Mouse (Mus musculus): ENCODE measurements around the gene Ovch2. TPM values are rescaled to one million over a fixed set of nuclear protein-coding genes. Genes with fewer than 3 reads are reported as not detected.

Ovch2 gene
- polyA plus RNA-seq, 1 experiment = not detected

DNA sequence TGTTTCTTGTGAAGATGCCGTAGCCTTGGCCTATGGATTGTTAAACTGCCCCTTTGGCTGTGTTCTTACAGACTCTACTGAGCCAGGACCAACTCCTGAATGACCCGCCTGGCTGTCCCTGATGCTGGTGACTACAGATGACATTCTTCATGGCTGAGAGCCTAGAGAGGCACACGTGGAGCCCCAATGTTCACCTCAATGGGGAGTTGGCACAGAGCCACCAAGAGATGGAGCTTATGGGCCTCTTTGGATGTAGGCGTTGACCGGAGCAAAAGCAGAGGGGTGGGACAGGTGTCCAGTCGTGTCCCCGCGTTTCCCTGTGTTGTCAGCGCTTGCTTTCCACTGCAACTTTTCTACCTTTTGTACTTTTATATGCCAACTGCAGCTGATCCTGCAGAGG is 53.5 kb downstream of the Ovch2 start:
- WGBS = 75% methylated on average over 9 of the region's 9 CpGs
- DNase-seq = no peak
- no peak overlapping the region for H3K4me3 ChIP-seq (replicated peaks; ENCODE audit: extremely low read depth, low read depth, low read length)
- TF ChIP-seq CTCF (IDR thresholded peaks at IDR 0.05; ENCODE audit: insufficient read depth, low read length) = no peak
- no peak for TF ChIP-seq POLR2A (IDR thresholded peaks at IDR 0.05; ENCODE audit: borderline replicate concordance, extremely low read depth, low read depth, low read length)
- no peaks in the 10 kb centered on the region for H3K4me1 ChIP-seq (ENCODE audit: control insufficient read depth, insufficient read depth, low read length)

DNA sequence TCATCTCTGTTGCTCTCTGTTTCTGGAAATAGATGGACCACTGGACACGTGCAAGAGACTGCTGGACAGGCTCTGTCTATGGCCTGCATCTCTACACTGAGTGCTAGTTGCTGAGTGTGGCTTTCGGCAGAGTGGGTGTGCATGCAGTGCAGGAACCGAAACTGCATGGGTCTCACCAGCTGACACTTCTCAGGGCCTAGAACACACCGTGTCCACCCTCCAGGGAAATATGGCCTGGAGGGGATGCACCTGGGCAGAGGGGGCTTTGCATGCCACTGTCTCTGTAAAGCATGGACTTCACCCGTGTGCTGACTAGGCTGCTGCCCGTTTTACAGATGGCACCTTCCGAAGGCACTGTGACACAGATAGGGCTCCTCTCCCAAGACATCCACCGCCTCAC is 55.0 kb downstream of the Ovch2 start:
- DNase-seq = no peak
- TF ChIP-seq POLR2A (IDR thresholded peaks at IDR 0.05; ENCODE audit: borderline replicate concordance, extremely low read depth, low read depth, low read length) (no peak), CTCF (IDR thresholded peaks at IDR 0.05; ENCODE audit: insufficient read depth, low read length) (no peak)
- Histone ChIP-seq H3K4me3 (replicated peaks; ENCODE audit: extremely low read depth, low read depth, low read length) (no peak overlapping the region), H3K4me1 (ENCODE audit: control insufficient read depth, insufficient read depth, low read length) (no peaks in the 10 kb centered on the region)
- WGBS = 85% methylated on average over 8 of the region's 8 CpGs

DNA sequence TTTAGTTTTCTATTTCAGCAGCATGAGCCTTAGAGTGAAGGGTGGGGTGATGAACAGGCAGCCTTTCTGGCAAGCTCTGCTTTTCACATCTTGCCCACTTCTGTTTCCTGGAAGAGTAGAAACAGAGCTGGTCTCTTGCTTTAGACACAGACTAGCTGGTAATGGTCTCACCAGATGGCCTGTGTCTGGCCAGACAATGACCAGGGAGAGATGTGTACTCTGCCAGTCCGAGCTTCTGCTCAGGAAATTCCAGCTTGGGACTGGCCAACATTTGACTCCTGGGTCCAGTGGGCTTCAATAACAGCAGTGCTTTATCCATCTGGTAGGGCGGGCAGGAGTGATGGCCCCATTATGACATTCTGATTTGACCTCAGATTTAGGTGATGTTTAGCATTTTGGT is 55.9 kb downstream of the Ovch2 start:
- no peak for TF ChIP-seq POLR2A (IDR thresholded peaks at IDR 0.05; ENCODE audit: borderline replicate concordance, extremely low read depth, low read depth, low read length)
- no peak for TF ChIP-seq CTCF (IDR thresholded peaks at IDR 0.05; ENCODE audit: insufficient read depth, low read length)
- 61% methylated on average over 2 of the region's 2 CpGs for WGBS
- no peak for DNase-seq
- Histone ChIP-seq H3K4me3 (replicated peaks; ENCODE audit: extremely low read depth, low read depth, low read length) (no peak overlapping the region), H3K4me1 (ENCODE audit: control insufficient read depth, insufficient read depth, low read length) (no peaks in the 10 kb centered on the region)

DNA sequence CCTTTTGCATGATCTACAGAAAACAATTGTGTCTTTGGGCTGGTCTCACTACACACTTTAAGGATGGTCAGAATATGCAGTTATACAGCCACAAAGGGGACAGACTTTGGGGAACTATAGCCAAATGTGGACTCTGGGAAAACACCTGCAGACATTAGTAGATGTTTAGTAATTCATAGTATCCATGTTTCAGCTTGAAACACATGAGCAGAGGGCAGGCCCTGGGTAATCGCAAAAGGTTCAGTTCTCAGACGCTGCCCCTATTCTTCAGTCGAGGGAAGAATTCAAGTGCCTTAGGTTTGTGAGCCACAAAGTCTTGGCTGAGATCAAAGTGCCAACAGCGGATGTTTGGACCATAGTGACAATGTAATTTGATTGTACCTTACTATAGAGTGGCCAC is 56.6 kb downstream of the Ovch2 start:
- Histone ChIP-seq H3K4me3 (replicated peaks; ENCODE audit: extremely low read depth, low read depth, low read length) (no peak overlapping the region), H3K4me1 (ENCODE audit: control insufficient read depth, insufficient read depth, low read length) (no peaks in the 10 kb centered on the region)
- DNase-seq = no peak
- TF ChIP-seq CTCF (IDR thresholded peaks at IDR 0.05; ENCODE audit: insufficient read depth, low read length) (no peak), POLR2A (IDR thresholded peaks at IDR 0.05; ENCODE audit: borderline replicate concordance, extremely low read depth, low read depth, low read length) (no peak)
- WGBS = 78% methylated on average over 4 of the region's 4 CpGs

DNA sequence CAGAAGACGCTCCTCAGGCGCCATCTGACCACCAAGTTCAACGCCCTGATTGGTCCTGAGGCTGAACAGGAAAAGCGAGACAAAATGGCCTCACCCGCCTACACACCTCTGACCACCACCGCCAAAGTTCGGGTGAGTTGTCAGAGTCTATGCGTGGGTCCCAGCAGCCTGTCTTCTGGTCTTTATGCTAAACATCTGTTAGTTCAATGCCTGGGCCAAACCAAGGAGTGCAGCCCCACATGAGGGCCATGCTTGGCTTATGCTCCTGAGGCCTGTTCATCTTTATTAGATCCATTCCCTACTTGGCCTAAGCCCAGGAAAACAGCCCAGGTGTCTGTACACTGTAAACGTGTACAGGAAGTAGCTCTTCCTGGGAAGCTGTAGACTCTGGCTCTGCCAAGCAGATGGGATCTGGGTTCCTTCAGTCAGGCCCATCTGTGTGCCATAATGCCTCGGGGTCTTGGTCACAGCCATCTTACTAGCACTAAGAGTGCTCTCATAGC is 58.0 kb downstream of the Ovch2 start:
- TF ChIP-seq POLR2A (IDR thresholded peaks at IDR 0.05; ENCODE audit: borderline replicate concordance, extremely low read depth, low read depth, low read length) = no peak
- TF ChIP-seq CTCF (IDR thresholded peaks at IDR 0.05; ENCODE audit: insufficient read depth, low read length) = no peak
- 82% methylated on average over 10 of the region's 10 CpGs for WGBS
- no peak for DNase-seq
- Histone ChIP-seq H3K4me3 (replicated peaks; ENCODE audit: extremely low read depth, low read depth, low read length) (no peak overlapping the region), H3K4me1 (ENCODE audit: control insufficient read depth, insufficient read depth, low read length) (no peaks in the 10 kb centered on the region)

DNA sequence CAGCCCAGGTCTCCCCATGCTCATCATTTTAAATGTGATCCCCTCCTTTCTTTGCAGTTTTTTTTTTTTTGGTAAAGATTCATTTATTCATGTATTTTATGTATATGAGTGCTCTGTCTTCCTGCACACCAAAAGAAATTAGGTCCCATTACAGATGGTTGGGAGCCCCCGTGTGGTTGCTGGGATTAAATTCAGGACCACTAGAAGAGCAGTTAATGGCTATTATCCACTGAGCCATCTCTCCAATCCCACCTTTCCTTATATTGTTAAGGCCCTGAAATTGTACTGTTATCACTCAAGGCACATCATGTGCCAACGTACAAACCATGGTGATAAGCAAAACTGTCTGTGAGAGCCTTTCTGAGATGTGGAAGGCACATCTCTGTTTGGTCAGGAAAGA is 62.3 kb downstream of the Ovch2 start:
- TF ChIP-seq CTCF (IDR thresholded peaks at IDR 0.05; ENCODE audit: insufficient read depth, low read length) (no peak), POLR2A (IDR thresholded peaks at IDR 0.05; ENCODE audit: borderline replicate concordance, extremely low read depth, low read depth, low read length) (no peak)
- Histone ChIP-seq H3K4me1 (ENCODE audit: control insufficient read depth, insufficient read depth, low read length) (no peaks in the 10 kb centered on the region), H3K4me3 (replicated peaks; ENCODE audit: extremely low read depth, low read depth, low read length) (no peak overlapping the region)
- WGBS = 37% methylated on average over 2 of the region's 2 CpGs
- no peak for DNase-seq

DNA sequence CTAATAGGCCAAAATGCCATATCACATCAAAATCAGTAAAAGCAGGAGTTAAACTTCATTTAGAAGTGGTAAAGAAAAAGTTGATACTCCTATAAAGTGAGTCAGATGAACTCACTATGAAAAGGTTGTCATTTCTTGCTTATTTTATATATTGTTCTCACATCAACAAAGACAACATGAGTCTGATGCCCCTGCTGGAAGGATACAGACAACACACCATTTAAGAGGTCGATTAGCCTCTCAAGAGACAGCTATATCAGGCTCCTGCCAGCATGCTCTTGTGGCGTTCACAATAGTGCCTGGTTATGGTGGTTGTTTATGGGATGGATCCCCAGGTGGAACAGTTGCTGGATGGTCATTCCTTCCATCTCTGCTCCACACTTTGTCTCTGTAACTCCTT is 67.8 kb downstream of the Ovch2 start:
- no peak overlapping the region for H3K4me3 ChIP-seq (replicated peaks; ENCODE audit: extremely low read depth, low read depth, low read length)
- 60% methylated on average over 2 of the region's 2 CpGs for WGBS
- DNase-seq = no peak
- H3K4me1 ChIP-seq (ENCODE audit: control insufficient read depth, insufficient read depth, low read length) = no peaks in the 10 kb centered on the region
- TF ChIP-seq POLR2A (IDR thresholded peaks at IDR 0.05; ENCODE audit: borderline replicate concordance, extremely low read depth, low read depth, low read length) (no peak), CTCF (IDR thresholded peaks at IDR 0.05; ENCODE audit: insufficient read depth, low read length) (no peak)

Other genes with a start within 250 kb of the Ovch2 start
- gene Olfml1, start 233.8 kb downstream of the Ovch2 start, polyA plus RNA-seq (2012; rRNA removed) = 7.4 and 11.1 TPM in 2 replicates
- 15.3 and 27.0 TPM in 2 replicates for gene Ppfibp2, start 206.0 kb downstream of the Ovch2 start, polyA plus RNA-seq (2012; rRNA removed)
- gene 5330417H12Rik, start 176.0 kb downstream of the Ovch2 start, polyA plus RNA-seq (2012; rRNA removed) = not detected in 2 replicates
- not detected in 2 replicates for gene Cyb5r2, start 43.2 kb downstream of the Ovch2 start, polyA plus RNA-seq (2012; rRNA removed)
- not detected in 2 replicates for gene Olfr467, start 11.1 kb upstream of the Ovch2 start, polyA plus RNA-seq (2012; rRNA removed)
- gene Olfr469, start 24.3 kb upstream of the Ovch2 start, polyA plus RNA-seq (2012; rRNA removed) = not detected in 2 replicates
- gene Olfr470, start 46.3 kb upstream of the Ovch2 start, polyA plus RNA-seq (2012; rRNA removed) = not detected in 2 replicates
- not detected in 2 replicates for gene Olfr472, start 96.7 kb upstream of the Ovch2 start, polyA plus RNA-seq (2012; rRNA removed)
- gene Olfr473, start 129.2 kb upstream of the Ovch2 start, polyA plus RNA-seq (2012; rRNA removed) = not detected in 2 replicates
- gene Olfr474, start 153.4 kb upstream of the Ovch2 start, polyA plus RNA-seq (2012; rRNA removed) = not detected in 2 replicates
- not detected in 2 replicates for gene Olfr476, start 163.6 kb upstream of the Ovch2 start, polyA plus RNA-seq (2012; rRNA removed)
- gene Olfr477, start 185.5 kb upstream of the Ovch2 start, polyA plus RNA-seq (2012; rRNA removed) = not detected in 2 replicates
- gene Olfr478, start 232.8 kb upstream of the Ovch2 start, polyA plus RNA-seq (2012; rRNA removed) = not detected in 2 replicates
- not detected in 2 replicates for gene Olfr479, start 249.5 kb upstream of the Ovch2 start, polyA plus RNA-seq (2012; rRNA removed)